Mouse (Mus musculus) stomach, postnatal 0 days (tissue): ENCODE results near the gene Kmt5b. TPM values are rescaled to one million over a fixed set of nuclear protein-coding genes. Genes with fewer than 3 reads are reported as not detected.

Experiments
- ATAC-seq: fragments of 200-750 bp; cut with Nextera tagmentation; 2 replicates; pipeline ENCODE4 v1.8.0; 2017; ENCODE audit not compliant: low FRiP score, low TSS enrichment
- DNase-seq: peaks from one replicate; pipeline ENCODE4 v3.0.0-alpha.2; 2016; ENCODE audit warnings: low spot score
- H3K27ac ChIP-seq: fragments of 300-500 bp; sonication (generic); replicated peaks from 2 replicates; pipeline ENCODE4 v1.5.1; 2014; ENCODE audit warnings: mild to moderate bottlenecking, control low read depth
- H3K27me3 ChIP-seq: fragments of 300-500 bp; sonication (generic); 2 replicates; pipeline ENCODE4 v1.6.1; 2014; ENCODE audit warnings: low read length; ENCODE audit not compliant: control insufficient read depth, insufficient read depth
- H3K36me3 ChIP-seq: fragments of 300-500 bp; sonication (generic); 2 replicates; pipeline ENCODE4 v1.6.1; 2014; ENCODE audit warnings: low read length, mixed read lengths; ENCODE audit not compliant: control insufficient read depth, insufficient read depth
- H3K4me1 ChIP-seq: fragments of 300-500 bp; sonication (generic); replicated peaks from 2 replicates; pipeline ENCODE4 v1.6.1; 2014; ENCODE audit warnings: antibody characterized with exemption; ENCODE audit not compliant: control insufficient read depth, insufficient read depth
- H3K4me2 ChIP-seq: fragments of 300-500 bp; sonication (generic); replicated peaks from 2 replicates; pipeline ENCODE4 v1.6.1; 2014; ENCODE audit warnings: low read depth, mild to moderate bottlenecking, control low read depth, moderate library complexity
- H3K4me3 ChIP-seq: fragments of 300-500 bp; sonication (generic); 2 replicates; pipeline ENCODE4 v1.5.1; 2014; ENCODE audit warnings: low read depth, low read length, control low read depth
- H3K9ac ChIP-seq: fragments of 300-500 bp; sonication (generic); 2 replicates; pipeline ENCODE4 v1.6.1; 2014; ENCODE audit warnings: mild to moderate bottlenecking, low read length, control low read depth, mixed read lengths
- H3K9me3 ChIP-seq: fragments of 300-500 bp; sonication (generic); 2 replicates; pipeline ENCODE4 v1.6.1; 2016; ENCODE audit warnings: low read length; ENCODE audit not compliant: control insufficient read depth
- CTCF ChIP-seq: IDR thresholded peaks from 2 replicates; pipeline ENCODE4 v1.5.1; 2016; ENCODE audit warnings: antibody characterized with exemption, low read depth, mild to moderate bottlenecking, moderate library complexity
- EP300 ChIP-seq: optimal IDR thresholded peaks from 2 replicates; pipeline ENCODE3; 2016; ENCODE audit warnings: antibody characterized with exemption
- WGBS: fragments of 180-500 bp; shearing (Covaris S2); extraction: QIAGEN DNeasy Blood & Tissue Kit; methylation state at CpG from one replicate; pipeline ENCODE4 v1.1.7; 2014; 5-methylcytosine and 5-hydroxymethylcytosine counted together
- polyA plus RNA-seq: library from polyadenylated mRNA; unstranded; fragments of >200 nt; fragmentation: Nextera tagmentation; extraction: Ambion mirVana; gene quantifications from 2 replicates; pipeline ENCODE4 v1.2.1, GENCODE M21; 2015

Gene Kmt5b
- polyA plus RNA-seq: 11.6 and 12.4 TPM in 2 replicates

DNA sequence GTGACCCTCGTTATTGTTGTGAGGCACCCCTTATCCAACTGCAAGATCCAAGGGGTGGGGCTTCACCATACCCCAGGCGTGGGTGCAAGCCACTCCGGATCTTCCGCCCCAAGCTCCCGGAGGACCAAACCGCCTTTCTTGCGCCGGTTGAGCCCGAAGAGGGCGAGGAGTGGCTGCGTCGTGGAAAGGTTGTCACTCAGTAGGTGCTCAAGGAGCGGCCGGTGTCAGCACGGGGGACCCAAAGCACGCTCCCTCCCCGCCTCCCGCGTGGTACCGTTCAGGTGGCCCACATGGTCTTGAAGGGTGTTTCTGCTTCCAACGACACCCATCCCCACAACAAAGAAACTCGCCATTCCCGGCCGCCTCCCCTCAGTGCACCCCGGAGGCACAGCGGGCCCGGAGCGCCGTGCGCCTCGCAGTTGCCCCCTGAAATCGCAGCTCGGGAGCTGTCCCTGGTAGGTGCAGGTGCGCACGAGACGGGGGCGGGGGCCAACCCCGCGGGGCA is at the start of gene Kmt5b:
Kmt5b (plus strand) TSS at position 146 of the 505 bp plus-strand sequence.
- 0% methylated on average over 39 of the region's 39 CpGs for WGBS
- peak within 1 kb of the TSS; percentile 100 for H3K27ac ChIP-seq
- H3K4me3 ChIP-seq: peak within 1 kb of the TSS; percentile 97
- H3K9ac ChIP-seq: peak within 1 kb of the TSS; percentile 100
- DNase-seq (no peak), ATAC-seq (peak; percentile 15)
- no peaks in the 10 kb centered on the region for H3K9me3 ChIP-seq
- TF ChIP-seq EP300 (no peak), CTCF (peak; percentile 29; the same call in 1 of the 2 replicates)
- peak within 1 kb of the TSS; percentile 79 for H3K4me2 ChIP-seq
- no peaks in the 10 kb centered on the region for H3K36me3 ChIP-seq
- peaks cover 3% of the 10 kb centered on the region; the same call in 1 of the 2 replicates for H3K4me1 ChIP-seq
- H3K27me3 ChIP-seq: no peaks in the 10 kb centered on the region

DNA sequence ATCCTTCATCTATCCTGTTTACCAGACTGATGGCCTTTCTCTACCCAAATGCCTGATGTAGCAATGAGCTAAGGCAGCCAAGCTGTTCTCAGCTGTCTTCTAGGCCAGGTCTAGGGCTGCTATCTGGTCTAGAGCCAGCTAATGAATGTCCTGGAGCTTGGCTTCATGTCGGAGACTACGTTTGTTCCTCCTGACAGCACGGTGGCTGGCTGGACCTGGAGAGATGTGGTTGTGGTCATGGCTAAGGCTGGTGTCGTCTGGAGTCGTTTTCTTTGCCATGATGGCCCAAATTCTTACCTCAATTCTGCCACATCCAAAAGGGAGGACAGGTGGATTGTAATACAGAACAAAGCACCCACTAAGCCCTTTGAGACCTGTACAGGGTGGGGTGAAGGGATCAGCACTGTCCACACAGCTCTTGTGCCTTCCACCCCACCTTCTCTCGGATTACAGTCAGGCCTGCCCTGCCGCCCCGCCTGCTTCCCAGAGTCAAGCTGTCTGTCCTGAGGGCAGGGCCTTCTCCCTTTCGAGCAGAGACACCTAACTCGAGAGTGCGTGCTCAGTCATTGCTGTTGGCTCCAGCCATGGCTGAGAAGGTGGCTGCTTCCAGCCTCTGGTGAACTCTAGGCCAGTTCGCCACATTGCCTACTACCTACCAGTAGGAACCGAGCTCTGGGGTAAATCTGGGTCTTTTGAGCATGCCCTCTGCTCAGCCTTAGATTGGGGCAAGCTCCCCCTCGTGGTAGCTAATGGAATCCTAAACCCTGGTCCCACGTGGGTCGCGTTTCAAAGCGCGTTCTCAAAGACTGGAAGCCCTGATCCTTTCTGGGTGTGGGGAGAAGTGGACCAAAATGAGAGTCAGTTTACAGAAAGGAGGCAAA is 48.5 kb upstream of the Kmt5b start:
- peak overlapping the region; percentile 42 for H3K4me3 ChIP-seq
- H3K4me1 ChIP-seq: no peaks in the 10 kb centered on the region
- peak; percentile 76 for TF ChIP-seq CTCF
- TF ChIP-seq EP300: no peak
- H3K9ac ChIP-seq: peak overlapping the region; percentile 52; the same call in 1 of the 2 replicates
- H3K36me3 ChIP-seq: peaks cover 13% of the 10 kb centered on the region; the same call in 1 of the 2 replicates
- H3K9me3 ChIP-seq: no peaks in the 10 kb centered on the region
- peak overlapping the region; percentile 85 for H3K4me2 ChIP-seq
- DNase-seq: peak; percentile 84
- ATAC-seq: peak; percentile 73
- H3K27me3 ChIP-seq: no peaks in the 10 kb centered on the region
- H3K27ac ChIP-seq: peak overlapping the region; percentile 63
- WGBS: 31% methylated on average over 19 of the region's 19 CpGs

DNA sequence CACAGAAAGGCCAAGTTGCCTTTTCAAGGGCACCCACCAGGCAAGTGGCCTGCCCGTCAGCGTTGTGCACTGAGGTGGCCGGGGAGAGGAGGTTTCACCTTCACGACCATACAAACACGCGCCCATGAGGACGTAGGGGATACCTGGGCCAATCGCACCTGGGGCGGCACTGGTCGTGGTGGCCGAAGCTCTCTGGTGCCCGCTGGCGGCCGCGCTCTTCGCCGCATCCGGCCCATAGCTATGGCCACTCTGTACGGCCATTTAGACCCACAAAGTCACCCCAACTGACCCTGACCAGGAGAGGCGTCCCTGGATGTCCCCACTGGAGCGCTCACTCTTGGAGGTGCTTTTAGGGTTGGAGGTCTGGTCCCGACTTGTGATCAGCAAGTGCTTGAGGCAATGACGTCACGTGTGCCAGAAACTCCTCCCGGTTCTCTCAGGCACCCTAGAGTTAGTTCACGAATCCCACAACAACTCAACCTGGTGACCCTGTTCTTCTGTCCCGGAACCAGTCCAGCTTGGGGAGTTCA is 47.8 kb upstream of the Kmt5b start:
- 2% methylated on average over 27 of the region's 27 CpGs for WGBS
- Histone ChIP-seq H3K4me3 (peak overlapping the region; percentile 42), H3K27ac (peak overlapping the region; percentile 63)

DNA sequence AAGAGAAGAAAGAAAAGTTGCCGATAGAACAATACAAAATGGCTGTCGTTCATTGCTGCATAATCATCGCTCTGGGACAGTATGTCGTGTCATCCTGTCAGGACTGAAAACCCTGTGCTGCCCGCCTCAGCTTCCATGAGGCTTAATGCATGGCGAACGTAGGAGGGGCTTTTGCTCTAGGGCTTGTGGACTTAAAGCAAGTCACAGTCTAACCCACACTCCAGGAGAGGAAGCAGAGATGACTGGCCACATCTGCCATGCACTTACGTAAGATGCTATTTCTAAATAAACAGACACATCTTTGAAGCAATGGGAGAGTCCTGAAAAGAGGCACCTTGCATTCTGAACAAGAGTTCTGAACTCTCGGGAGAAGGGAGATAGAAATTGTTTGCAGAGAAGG is 44.1 kb upstream of the Kmt5b start:
- Histone ChIP-seq H3K27ac (no peak overlapping the region), H3K9me3 (no peaks in the 10 kb centered on the region), H3K4me1 (no peaks in the 10 kb centered on the region), H3K27me3 (no peaks in the 10 kb centered on the region), H3K36me3 (no peaks in the 10 kb centered on the region), H3K9ac (no peak overlapping the region), H3K4me2 (no peak overlapping the region), H3K4me3 (no peak overlapping the region)
- DNase-seq (no peak), ATAC-seq (no peak)
- TF ChIP-seq CTCF: no peak
- no peak for TF ChIP-seq EP300
- WGBS: 85% methylated on average over 9 of the region's 9 CpGs

More for the DNA sequence above, 47.8 kb upstream of the Kmt5b start:
- Histone ChIP-seq H3K4me2 (peak overlapping the region; percentile 85), H3K36me3 (peaks cover 13% of the 10 kb centered on the region; the same call in 1 of the 2 replicates), H3K4me1 (no peaks in the 10 kb centered on the region), H3K27me3 (no peaks in the 10 kb centered on the region), H3K9me3 (no peaks in the 10 kb centered on the region), H3K9ac (peak overlapping the region; percentile 52; the same call in 1 of the 2 replicates)
- peak; percentile 90 for ATAC-seq
- peak; percentile 90 for DNase-seq
- TF ChIP-seq EP300 (no peak), CTCF (peak; percentile 69)

DNA sequence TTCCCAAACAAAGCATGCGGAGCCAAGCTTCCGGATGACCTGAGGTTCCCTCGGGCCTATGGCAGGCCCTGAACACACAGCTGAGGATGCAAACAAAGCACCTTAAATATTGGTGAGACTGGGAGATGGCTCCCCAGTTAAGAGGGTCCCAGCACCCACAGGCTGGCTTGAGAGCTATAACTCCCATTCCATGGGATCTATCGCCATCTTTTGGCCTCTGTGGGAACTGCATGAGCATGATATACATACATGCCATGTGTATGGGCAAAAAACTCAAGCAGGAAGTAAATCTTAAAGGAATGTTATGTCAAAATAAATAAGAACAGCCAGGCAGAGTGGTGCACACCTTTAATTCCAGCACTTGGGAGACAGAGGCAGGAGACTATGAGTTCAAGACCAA is 43.3 kb upstream of the Kmt5b start:
- Histone ChIP-seq H3K4me2 (no peak overlapping the region), H3K36me3 (no peaks in the 10 kb centered on the region), H3K27me3 (no peaks in the 10 kb centered on the region), H3K27ac (no peak overlapping the region), H3K4me3 (no peak overlapping the region), H3K4me1 (no peaks in the 10 kb centered on the region), H3K9me3 (no peaks in the 10 kb centered on the region), H3K9ac (no peak overlapping the region)
- 76% methylated on average over 4 of the region's 4 CpGs for WGBS
- ATAC-seq (no peak), DNase-seq (peak; percentile 57)
- TF ChIP-seq EP300: no peak
- peak; percentile 76 for TF ChIP-seq CTCF
